Mouse (Mus musculus) testis, postnatal 10 days (tissue): ENCODE measurements around the gene Syndig1.

ENCODE experiments used
- DNase-seq: peaks from one replicate; pipeline ENCODE4 v3.0.0; 2021; ENCODE audit warnings: low spot score

Syndig1 gene

GRCm38 (mm10) chr2:149828911-149829310 lies at the start of gene Syndig1:
Gene Syndig1 (plus strand): TSS chr2:149829211.
- DNase-seq, result no peak

DNA sequence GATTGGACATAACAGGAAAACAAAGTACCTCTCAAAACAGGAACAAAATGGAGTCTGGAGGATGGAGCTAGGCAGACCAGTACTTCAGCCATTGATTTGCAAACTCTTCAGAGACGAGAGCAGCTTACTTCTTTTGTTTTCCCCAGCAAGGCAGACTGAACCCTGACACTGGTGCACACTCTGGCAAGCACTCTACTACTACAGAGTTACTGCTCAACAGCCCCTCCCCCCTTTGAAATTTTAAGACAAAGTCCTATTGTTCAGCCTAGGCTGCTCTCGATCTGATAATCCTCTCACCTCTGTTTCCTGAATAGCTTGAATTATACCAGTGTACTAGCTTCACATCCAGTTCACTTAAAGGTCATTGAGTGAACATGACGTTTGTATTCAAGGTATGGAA lies 30.4 kb upstream of the Syndig1 start:
- no peak for DNase-seq

DNA sequence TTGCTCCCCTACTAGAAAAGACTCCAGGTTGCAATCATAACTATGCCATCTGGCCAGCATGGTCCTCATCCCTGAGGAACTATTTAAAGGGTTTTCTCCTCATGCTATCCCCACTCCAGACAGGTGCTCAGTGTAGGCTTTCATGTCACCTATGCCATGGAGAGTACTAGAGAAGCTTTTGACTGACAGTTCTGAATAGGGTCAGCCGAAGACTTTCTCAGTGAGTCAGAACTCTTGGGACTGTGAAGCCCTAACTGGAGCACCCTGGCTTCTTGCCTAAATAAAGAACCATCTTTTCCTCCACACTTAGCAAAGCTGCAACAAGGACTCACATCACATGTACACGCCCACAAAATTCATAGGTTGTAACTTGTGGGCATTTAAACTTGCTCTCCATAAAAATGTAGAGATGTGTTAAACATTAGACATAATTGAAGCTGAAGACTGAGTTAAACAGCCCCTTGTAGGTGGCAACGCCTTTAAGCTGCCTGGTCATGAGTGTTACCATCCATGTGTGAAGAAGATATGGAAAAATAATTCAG lies 24.3 kb upstream of the Syndig1 start:
- no peak for DNase-seq

- no peak for DNase-seq
These were observed 23.8 kb upstream of the Syndig1 start for GRCm38 (mm10) chr2:149805256-149805655.

DNA sequence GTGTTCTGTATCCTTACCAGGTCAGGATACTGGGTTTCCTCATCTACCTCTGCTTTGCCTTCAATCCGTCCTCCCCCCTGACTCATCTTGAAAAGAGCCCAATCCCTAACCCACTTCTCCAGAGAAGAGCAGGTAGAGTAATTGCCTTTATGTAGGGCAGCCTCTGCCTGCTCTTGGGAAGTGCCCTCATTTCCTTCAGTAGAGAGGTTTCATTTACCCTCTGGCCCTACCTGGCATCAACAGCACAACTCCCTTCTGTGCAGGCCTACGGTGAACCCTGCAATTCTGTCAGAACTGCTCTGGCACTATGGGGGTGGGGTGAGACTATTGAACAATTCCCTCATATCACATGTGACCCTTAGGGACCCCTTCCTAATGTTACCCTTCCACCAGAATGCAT lies 16.1 kb upstream of the Syndig1 start:
- DNase-seq, result no peak

DNA sequence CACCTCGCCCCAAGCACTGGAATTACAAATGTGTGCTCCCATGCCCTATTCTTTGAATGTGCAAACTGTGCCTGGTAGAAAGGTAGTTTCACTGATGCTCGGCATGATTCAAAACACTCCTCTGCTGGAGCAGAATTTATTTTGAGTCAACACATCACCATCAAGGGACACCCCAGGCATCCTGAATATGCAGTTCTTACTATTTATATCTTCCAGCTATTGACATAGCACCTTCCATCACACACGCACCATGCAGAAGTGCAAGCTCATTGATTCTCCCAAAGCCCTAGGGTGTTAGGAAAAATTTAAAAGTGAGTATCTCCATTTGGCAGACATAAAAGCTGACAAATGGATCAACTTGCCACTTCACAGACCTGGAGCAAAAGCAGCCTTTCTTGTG lies 10.6 kb upstream of the Syndig1 start:
- no peak for DNase-seq

DNA sequence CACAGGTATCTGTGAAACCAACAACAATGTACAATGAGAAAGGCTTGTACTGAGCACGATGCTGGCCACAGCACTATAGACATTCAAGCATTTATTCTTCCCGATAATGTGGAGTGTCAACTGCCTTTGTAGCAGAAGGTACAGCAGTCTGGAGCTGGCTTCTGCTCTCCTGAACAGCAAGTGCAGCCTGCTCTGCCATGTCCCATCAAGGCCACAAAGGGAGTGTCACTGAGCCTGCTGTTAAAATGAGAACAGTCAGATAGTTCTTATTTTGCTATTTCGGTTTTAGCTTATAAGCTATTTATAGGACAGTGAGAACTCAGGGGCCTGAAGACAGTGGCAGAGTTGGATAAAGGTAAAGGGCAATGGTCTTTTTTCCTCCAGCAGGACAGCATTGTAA lies 9.3 kb upstream of the Syndig1 start:
- no peak for DNase-seq

DNA sequence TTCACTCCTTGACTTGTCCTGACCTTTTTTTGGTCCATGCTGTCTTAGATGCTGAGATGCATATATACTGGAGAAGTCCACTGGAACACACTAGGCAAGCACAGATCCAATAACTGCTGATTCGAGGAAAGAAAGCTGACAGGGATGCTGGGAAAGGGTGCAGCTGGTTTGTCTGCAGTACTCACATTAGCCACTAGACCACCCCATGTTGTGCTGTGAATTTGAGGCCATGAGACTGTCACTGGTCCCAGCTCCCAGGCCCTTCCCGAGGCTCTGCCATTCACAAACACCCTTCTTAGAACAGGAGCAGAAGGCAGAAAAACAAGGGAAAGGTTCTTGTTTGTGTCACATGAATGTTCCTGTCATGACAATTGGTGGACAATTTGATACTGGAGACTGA lies 8.8 kb upstream of the Syndig1 start:
- no peak for DNase-seq

GRCm38 (mm10) chr2:149829955-149830535 lies 1.0 kb downstream of the Syndig1 start:
- DNase-seq, result no peak

GRCm38 (mm10) chr2:149830536-149831458 lies 1.8 kb downstream of the Syndig1 start, which contains the start of gene C530025M09Rik:
Gene C530025M09Rik (minus strand): TSS chr2:149831213.
- peak; percentile 66 for DNase-seq

DNA sequence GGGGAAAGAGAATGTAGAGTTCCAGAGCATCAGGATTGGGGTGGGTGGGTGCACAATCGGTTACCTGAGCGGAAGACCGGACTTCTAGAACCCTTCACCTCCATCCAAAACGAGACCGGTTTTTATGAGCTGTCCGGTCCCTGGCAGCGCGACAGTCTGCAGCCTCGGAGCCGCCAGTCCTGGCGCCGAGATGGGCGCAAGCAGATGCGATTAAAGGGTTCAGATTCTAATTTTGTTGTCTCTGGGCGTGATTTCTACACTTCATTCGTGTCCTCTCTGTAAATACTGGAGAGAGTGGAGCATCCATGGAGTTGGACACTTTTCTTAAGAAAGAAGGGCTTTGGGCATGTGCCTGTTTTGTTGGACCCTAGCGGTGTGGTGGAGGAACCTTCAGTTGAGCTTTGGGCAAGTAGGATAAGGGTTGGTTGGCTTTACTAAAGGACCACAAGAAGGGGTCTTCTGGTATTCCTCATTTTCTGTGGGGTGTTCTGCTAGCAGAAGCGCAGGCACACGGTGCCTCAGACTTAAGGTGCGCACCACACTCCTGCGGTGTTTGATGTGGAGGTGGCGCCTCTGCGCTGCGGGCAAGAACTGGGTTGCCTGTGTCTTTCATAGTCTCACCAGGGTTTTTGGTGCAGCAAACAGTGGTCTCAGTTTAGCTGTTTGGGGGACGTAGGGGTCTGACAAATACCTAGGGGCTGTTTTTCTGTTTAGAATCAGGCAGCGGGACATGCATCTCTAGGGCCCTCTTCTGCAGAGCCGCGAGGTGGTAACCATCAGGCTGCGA lies 2.6 kb downstream of the Syndig1 start:
- no peak for DNase-seq

- DNase-seq, result no peak
These were observed 3.3 kb downstream of the Syndig1 start for GRCm38 (mm10) chr2:149832301-149832700.

- no peak for DNase-seq
These were observed 6.1 kb downstream of the Syndig1 start for GRCm38 (mm10) chr2:149835091-149835490.

- DNase-seq, result no peak
These were observed 7.6 kb downstream of the Syndig1 start for GRCm38 (mm10) chr2:149836471-149837135.

GRCm38 (mm10) chr2:149839666-149840065 lies 10.7 kb downstream of the Syndig1 start:
- no peak for DNase-seq

DNA sequence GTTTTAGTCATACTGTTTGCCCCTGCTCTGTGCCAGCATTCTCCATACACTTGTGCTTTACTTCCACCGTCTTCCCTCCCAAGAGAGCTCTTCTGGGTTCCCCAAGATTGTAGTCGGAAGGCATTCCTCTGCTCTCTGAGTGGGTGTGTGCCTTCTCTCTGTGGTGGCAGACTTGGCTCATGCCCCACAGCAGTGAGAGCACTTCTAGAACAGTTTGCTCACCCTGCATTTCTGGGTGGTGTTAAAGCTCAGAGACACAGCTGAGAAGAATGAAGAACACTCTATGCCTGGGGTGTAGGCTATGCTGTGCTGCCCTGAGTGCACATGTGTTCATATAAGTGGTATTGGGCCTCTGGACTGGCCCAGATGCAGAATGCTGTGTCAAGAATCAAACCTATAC lies 15.6 kb downstream of the Syndig1 start:
- no peak for DNase-seq

DNA sequence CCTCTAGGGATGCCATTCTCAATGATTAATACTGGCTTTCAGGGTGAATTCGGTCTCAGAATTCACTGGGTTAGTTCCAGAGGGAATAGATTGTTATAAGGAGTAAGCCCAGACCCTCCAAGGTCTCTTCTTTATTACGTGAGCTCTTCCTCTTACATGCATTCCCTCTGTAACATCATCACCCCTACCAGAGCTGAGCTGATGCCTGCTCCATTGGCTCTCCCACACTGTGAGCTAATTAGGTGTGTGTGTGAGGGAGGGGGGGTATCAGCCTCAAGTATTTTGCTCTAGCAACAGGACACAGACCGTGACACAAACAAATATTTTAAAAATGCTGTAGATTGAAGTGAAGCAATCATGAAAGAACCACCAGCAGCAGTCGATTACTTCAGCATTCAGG lies 19.8 kb downstream of the Syndig1 start:
- no peak for DNase-seq

GRCm38 (mm10) chr2:149861002-149861401 lies 32.0 kb downstream of the Syndig1 start:
- no peak for DNase-seq

GRCm38 (mm10) chr2:149865914-149866435 lies 37.0 kb downstream of the Syndig1 start:
- DNase-seq, result no peak

GRCm38 (mm10) chr2:149870496-149870895 lies 41.5 kb downstream of the Syndig1 start:
- no peak for DNase-seq

DNA sequence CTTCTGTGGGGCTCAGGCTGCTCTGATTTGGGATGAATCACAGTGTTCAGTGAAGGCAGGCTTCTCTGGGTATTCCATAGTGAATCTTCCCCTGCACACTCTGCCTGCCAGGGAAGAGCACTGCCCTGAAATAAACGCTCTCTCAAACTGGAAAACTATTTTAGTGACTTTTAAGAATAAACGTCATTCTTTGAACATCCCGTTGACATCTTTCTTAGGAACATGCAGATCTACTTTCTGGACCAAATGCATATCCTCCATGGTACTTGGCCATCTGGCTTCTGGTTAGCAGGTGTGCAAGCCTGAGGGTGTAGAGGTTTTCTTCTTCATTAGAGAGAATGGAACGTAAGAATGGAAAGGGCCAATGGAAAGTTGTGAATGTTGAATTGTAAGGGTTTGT lies 43.5 kb downstream of the Syndig1 start:
- DNase-seq, result no peak

GRCm38 (mm10) chr2:149873346-149873745 lies 44.3 kb downstream of the Syndig1 start:
- no peak for DNase-seq
